Mouse (Mus musculus) regulatory T cell (primary cell): ENCODE results near the gene Asxl2.
"Not testable (repeated sequence)": the region's sequence is repeated elsewhere in the genome, so short reads cannot be mapped to it uniquely, and the experiment has no call there.

Experiments
- in situ Hi-C: fragments of 300-600 bp; cut with MboI, MseI; formaldehyde crosslinking; loops from one replicate; pipeline ENCODE4 v1.15.1; 2025; ENCODE audit warnings: high pct_unique_total_duplicates

Asxl2 gene

GRCm38 (mm10) chr12:3426530-3427034, at the start of gene Asxl2:
TSS of gene Asxl2 (plus strand) at chr12:3426857.
- in situ Hi-C loops = loop anchor here (10.0 kb wide), 1 partner anchor 1478 kb away; the partner anchor contains the start of gene Ubxn2a

GRCm38 (mm10) chr12:3377190-3377589, 49.5 kb upstream of the Asxl2 start:
- in situ Hi-C loops = no loop called here

GRCm38 (mm10) chr12:3377755-3378154, 48.9 kb upstream of the Asxl2 start:
- in situ Hi-C loops = no loop called here

GRCm38 (mm10) chr12:3384860-3385259, 41.8 kb upstream of the Asxl2 start:
- in situ Hi-C loops = loop anchor here (5.0 kb wide), 1 partner anchor 288 kb away; no protein-coding TSS in a partner anchor

- in situ Hi-C loops = loop anchor here (5.0 kb wide), 1 partner anchor 288 kb away; no protein-coding TSS in a partner anchor
These were observed 41.4 kb upstream of the Asxl2 start for GRCm38 (mm10) chr12:3385271-3385670.

- in situ Hi-C loops = loop anchor here (5.0 kb wide), 1 partner anchor 289 kb away; no protein-coding TSS in a partner anchor
These were observed 40.7 kb upstream of the Asxl2 start for GRCm38 (mm10) chr12:3385940-3386339.

GRCm38 (mm10) chr12:3387891-3388290, 38.8 kb upstream of the Asxl2 start:
- in situ Hi-C loops = loop anchor here (5.0 kb wide), 1 partner anchor 291 kb away; no protein-coding TSS in a partner anchor

GRCm38 (mm10) chr12:3389394-3389793, 37.3 kb upstream of the Asxl2 start:
- in situ Hi-C loops = loop anchor here (5.0 kb wide), 1 partner anchor 292 kb away; no protein-coding TSS in a partner anchor

- in situ Hi-C loops = no loop called here
These were observed 36.6 kb upstream of the Asxl2 start for GRCm38 (mm10) chr12:3390071-3390470.

- in situ Hi-C loops = no loop called here
These were observed 35.9 kb upstream of the Asxl2 start for GRCm38 (mm10) chr12:3390577-3391262.

- in situ Hi-C loops = no loop called here
These were observed 35.4 kb upstream of the Asxl2 start for GRCm38 (mm10) chr12:3391276-3391675.

GRCm38 (mm10) chr12:3393140-3393539, 33.5 kb upstream of the Asxl2 start:
- in situ Hi-C loops = no loop called here

- in situ Hi-C loops = no loop called here
These were observed 29.7 kb upstream of the Asxl2 start for GRCm38 (mm10) chr12:3396931-3397330.

GRCm38 (mm10) chr12:3405662-3406061, 21.0 kb upstream of the Asxl2 start:
- in situ Hi-C loops = not testable (repeated sequence)

- in situ Hi-C loops = no loop called here
These were observed 20.1 kb upstream of the Asxl2 start for GRCm38 (mm10) chr12:3406585-3406984.

- in situ Hi-C loops = no loop called here
These were observed 11.7 kb upstream of the Asxl2 start for GRCm38 (mm10) chr12:3414956-3415355.

GRCm38 (mm10) chr12:3418761-3419160, 7.9 kb upstream of the Asxl2 start:
- in situ Hi-C loops = no loop called here

- in situ Hi-C loops = loop anchor here (10.0 kb wide), 1 partner anchor 1484 kb away; the partner anchor contains the start of gene Ubxn2a
These were observed 6.1 kb upstream of the Asxl2 start for GRCm38 (mm10) chr12:3420519-3420918.

- in situ Hi-C loops = loop anchor here (10.0 kb wide), 1 partner anchor 1482 kb away; the partner anchor contains the start of gene Ubxn2a
These were observed 3.9 kb upstream of the Asxl2 start for GRCm38 (mm10) chr12:3422786-3423185.

- in situ Hi-C loops = loop anchor here (10.0 kb wide), 1 partner anchor 1481 kb away; the partner anchor contains the start of gene Ubxn2a
These were observed 2.5 kb upstream of the Asxl2 start for GRCm38 (mm10) chr12:3424179-3424578.

GRCm38 (mm10) chr12:3425375-3426341, 999 bp upstream of the Asxl2 start:
- in situ Hi-C loops = loop anchor here (10.0 kb wide), 1 partner anchor 1479 kb away; the partner anchor contains the start of gene Ubxn2a
